Mouse (Mus musculus) CD8-positive naive resting alpha-beta T cell, adult 2 months (primary cell): ENCODE results near the gene Grip1.
A peak's percentile ranks its signal among the peaks of the same experiment; 100 is the strongest.

Source experiments
- DNase-seq, 2 experiments: peaks; one replicate each; pipeline ENCODE4 v3.0.0; 2022; ENCODE audit warnings: low read depth in 2 of 2, low spot score in 2 of 2

Gene Grip1

GRCm38 (mm10) chr10:120115249-120115648 is 661.6 kb downstream of the Grip1 start:
- no peak for DNase-seq

DNA sequence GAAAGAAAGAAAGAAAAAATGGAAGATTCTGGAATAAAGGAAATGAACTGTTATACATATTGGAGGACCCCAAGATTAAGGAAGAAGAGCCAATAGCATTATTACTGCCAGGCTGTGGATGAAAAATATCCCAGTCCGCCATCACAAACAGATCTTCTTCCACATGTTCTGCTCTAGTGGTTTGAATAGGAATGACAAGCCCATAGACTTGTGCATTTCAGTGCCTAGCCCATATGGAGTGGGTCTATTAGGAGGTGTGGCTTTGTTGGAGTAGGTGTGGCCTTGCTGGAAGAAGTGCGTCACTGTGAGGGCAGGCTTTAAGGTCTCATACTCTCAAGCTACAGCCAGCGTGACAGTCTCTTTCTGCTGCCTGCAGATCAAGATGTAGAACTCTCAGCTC is 670.1 kb downstream of the Grip1 start:
- no peak for DNase-seq

DNA sequence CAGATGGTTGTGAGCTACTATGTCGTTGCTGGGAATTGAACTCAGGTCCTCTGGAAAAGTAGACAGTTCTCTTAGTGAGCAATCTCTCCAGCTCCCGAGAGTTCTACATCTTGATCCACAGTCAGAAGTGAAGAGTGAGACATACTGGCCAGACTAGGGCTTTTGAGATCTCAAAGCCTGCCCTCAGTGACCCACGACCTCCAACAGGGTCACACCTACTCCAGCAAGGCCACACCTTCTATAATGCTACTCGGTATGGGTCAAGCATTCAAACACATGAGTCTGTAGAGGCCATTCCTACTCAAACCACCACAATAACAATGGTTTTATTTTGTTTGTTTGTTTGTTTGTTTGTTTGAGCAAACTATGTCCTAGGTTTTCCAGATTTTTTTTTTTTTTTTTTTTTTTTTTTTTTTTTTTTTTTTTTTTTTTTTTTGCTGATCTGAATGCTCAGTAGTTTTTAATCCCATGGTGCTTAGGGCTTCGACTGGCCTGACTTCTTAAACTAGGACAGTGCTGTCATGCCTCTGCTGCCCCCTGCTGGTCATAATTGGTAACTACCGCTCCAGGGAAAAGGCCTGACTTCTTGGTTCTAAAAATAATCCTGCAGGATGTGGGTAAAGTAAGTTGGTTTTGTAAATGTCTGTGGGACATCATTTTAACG is 671.3 kb downstream of the Grip1 start:
- DNase-seq = peak; percentile 77 to 83

DNA sequence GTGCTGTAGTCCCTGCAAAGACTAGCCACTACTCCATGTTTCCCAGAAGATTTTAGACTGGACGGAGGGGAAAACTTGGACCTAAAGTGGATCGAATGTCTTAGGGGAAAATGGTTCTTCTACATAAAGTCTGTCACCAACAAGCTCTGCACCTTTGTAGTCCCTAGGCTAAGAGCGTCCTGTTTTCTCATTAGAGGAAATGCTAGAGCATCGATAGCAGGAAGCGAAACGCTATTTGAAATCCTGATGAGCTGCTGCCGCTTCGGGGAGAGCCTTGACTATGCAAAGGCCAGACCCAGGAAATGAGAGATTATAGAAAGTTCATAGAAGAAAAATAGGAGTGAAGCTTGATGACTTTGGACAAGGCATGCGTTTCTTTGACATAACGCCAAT is 671.8 kb downstream of the Grip1 start:
- no peak for DNase-seq

GRCm38 (mm10) chr10:120128601-120129277 is 675.1 kb downstream of the Grip1 start:
- DNase-seq = no peak

DNA sequence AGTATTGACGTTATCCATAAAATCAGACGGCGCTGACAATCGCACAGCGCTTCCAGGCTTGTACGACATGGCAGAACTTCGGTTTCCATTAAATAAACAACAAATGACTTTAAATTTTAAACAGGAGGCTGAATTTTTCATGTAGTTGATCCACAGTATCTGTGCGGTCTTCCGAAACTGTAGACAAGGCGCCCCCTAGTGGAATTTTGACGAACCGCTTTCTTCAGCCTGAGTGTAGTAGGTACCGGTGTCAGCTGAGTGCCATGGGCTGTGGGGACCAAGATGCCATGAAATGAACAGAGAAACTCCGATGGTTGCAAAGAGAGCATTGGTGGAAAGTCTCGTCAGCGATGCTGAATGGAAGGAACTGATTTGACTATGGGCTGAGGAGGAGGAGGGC is 677.0 kb downstream of the Grip1 start:
- peak in 1 of 2 experiments; percentile 35 for DNase-seq

- DNase-seq = no peak
Measured at GRCm38 (mm10) chr10:120133697-120134096, 680.1 kb downstream of the Grip1 start.

GRCm38 (mm10) chr10:120136020-120136562 is 682.5 kb downstream of the Grip1 start:
- DNase-seq = no peak
